Mouse (Mus musculus) embryo, embryonic 10.5 days (tissue): Measurements from ENCODE around the gene S100a16.

Source experiments
- DNase-seq: peaks from one replicate; pipeline ENCODE4 v3.0.0-alpha.2; 2015; ENCODE audit warnings: low spot score

S100a16 gene

DNA sequence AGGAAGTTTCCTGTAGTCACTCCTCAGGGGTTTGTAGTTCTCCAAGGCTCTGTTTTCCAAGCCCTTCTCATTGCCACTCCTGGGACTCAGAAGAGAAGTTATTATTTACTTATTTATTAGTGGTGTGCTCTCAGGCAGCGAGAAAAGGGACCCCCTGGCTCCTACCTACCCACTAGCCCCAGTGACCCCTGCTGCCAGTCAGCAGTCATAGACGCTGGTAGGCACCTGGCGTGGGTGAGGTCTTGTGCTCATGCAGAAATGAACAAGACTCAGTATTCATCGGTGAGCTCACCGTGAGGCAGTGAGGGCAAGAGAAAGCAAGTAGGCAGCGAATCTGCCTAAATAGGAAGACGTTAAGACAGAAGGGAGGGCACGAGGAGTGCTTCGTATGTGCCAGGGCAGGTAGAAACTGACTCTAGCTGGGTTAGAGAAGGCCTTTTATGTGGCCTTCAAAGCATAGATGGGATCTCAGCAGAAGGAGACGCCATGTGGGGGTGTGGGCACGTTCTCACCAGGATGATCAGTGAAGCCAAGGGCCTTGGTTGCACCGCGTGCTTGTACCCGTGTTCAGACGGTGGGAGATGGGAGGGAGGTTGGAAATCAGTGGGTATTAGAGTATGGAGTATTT lies 49.1 kb downstream of the S100a16 start:
- no peak for DNase-seq

- DNase-seq, result no peak
Measured at GRCm38 (mm10) chr3:90586906-90587305, 49.9 kb downstream of the S100a16 start.

DNA sequence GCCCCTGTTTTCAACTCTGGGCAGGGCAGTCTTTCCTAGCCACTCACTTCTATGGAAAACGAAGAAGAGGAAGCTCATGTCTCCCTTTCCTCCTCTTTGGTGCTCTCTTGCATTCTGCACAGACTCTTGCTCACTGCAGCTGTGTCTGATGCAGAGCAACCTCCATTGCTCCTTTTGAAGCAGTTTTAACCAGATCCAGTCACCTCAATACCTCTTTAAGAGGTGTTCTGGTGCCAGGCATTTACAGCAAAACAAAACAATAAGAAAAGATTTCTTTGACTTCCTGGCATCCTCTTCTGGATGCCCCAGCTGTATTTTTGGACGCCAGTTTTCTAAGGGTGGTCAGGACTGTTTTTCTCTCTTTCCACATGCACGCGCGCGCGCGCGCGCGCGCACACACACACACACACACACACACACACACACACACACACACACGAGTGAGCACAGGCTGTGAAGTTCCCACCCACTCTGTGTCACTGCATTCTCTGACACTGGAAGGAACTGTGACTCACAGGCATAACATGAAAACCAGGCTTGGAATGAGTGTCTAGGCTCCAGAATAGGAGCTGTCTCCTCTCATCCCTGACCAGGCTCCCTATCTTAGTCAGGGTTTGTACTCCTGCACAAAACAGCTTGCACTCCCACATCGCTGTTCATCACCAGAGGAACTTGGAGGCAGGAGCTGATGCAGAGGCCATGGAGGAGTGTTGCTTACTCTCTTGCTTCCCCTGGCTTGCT lies 50.5 kb downstream of the S100a16 start:
- no peak for DNase-seq

DNA sequence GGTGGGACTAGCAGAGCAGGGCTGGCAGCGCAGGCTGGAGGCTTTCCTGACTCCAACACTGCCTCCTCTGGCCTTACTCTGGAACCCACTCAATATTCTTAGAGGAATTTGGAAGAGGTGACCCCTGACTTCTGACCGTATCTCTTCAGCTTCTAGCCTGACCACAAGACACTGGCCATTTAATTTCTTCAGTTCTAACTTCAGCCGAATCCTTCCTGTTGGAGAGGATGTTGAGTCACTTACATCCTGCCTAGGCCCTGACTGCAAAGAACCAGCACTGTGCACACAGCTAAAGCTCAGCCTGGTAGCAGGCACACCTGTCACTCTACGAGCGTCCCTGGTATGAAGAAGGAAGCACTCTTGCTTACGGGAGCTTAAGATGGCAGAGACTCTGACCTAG lies 52.3 kb downstream of the S100a16 start:
- no peak for DNase-seq

DNA sequence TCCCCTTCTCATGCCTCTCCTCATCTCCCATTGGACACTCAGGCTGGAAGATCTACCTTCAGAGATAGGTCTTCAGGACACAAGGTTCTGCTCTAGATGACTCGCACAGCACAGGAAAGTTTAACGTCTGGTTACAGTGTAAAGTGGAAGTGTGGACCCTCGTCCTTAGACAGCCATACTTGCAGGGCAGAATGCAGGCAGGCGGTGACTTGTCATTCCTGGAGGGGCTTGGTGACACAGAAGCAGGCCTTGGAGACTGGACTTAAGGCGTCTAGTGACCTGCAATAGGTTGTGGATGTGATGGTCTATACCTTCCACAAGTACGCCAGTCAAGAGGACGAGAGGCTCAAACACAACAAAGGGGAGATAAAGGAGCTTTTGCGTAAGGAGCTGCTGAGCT lies 52.9 kb downstream of the S100a16 start, which contains the start of gene S100a2:
Gene S100a2 (plus strand): TSS at position 301 of the 400 bp plus-strand sequence.
- DNase-seq, result no peak
